Mouse (Mus musculus) retina, adult 2 months (tissue): Measurements from ENCODE around the gene Dnm3.

Experiments
- DNase-seq: peaks from one replicate; pipeline ENCODE4 v3.0.0-alpha.2; 2012; ENCODE audit warnings: low read depth, low spot score

Gene Dnm3

GRCm38 (mm10) chr1:162477246-162478209 lies at the start of gene Dnm3:
Dnm3 (minus strand) TSS chr1:162478034.
- DNase-seq = peak; percentile 89

- DNase-seq = no peak
Measured at GRCm38 (mm10) chr1:162515116-162515515, 37.3 kb upstream of the Dnm3 start.

- no peak for DNase-seq
Measured at GRCm38 (mm10) chr1:162510013-162510356, 32.2 kb upstream of the Dnm3 start.

- DNase-seq = no peak
Measured at GRCm38 (mm10) chr1:162509329-162510012, 31.6 kb upstream of the Dnm3 start.

- DNase-seq = no peak
Measured at GRCm38 (mm10) chr1:162508211-162509005, 30.6 kb upstream of the Dnm3 start.

GRCm38 (mm10) chr1:162506516-162506915 lies 28.7 kb upstream of the Dnm3 start:
- no peak for DNase-seq

GRCm38 (mm10) chr1:162505649-162506048 lies 27.8 kb upstream of the Dnm3 start:
- DNase-seq = no peak

GRCm38 (mm10) chr1:162476531-162477080 lies 1.2 kb downstream of the Dnm3 start:
- no peak for DNase-seq

GRCm38 (mm10) chr1:162472949-162473348 lies 4.9 kb downstream of the Dnm3 start:
- DNase-seq = no peak

GRCm38 (mm10) chr1:162471089-162471488 lies 6.7 kb downstream of the Dnm3 start:
- DNase-seq = no peak

GRCm38 (mm10) chr1:162469752-162470280 lies 8.0 kb downstream of the Dnm3 start:
- no peak for DNase-seq

- no peak for DNase-seq
Measured at GRCm38 (mm10) chr1:162463676-162464075, 14.2 kb downstream of the Dnm3 start.

- DNase-seq = no peak
Measured at GRCm38 (mm10) chr1:162458711-162459110, 19.1 kb downstream of the Dnm3 start.

- DNase-seq = no peak
Measured at GRCm38 (mm10) chr1:162456861-162457260, 21.0 kb downstream of the Dnm3 start.

GRCm38 (mm10) chr1:162456406-162456805 lies 21.4 kb downstream of the Dnm3 start:
- DNase-seq = no peak

- no peak for DNase-seq
Measured at GRCm38 (mm10) chr1:162453578-162453977, 24.3 kb downstream of the Dnm3 start.

- DNase-seq = no peak
Measured at GRCm38 (mm10) chr1:162453030-162453429, 24.8 kb downstream of the Dnm3 start.

GRCm38 (mm10) chr1:162449161-162449909 lies 28.5 kb downstream of the Dnm3 start:
- no peak for DNase-seq

- DNase-seq = no peak
Measured at GRCm38 (mm10) chr1:162444805-162445204, 33.0 kb downstream of the Dnm3 start.

GRCm38 (mm10) chr1:162439576-162439975 lies 38.3 kb downstream of the Dnm3 start:
- DNase-seq = no peak

- DNase-seq = no peak
Measured at GRCm38 (mm10) chr1:162436672-162437071, 41.2 kb downstream of the Dnm3 start.
